Mouse (Mus musculus) brain, embryonic 14.5 days (tissue): Measurements from ENCODE around the gene Prm1.

Experiments used
- CTCF ChIP-seq: fragments of 200-500 bp; IDR thresholded peaks from 2 replicates; pipeline ENCODE4 v1.5.1; 2012; ENCODE audit warnings: inconsistent platforms, mild to moderate bottlenecking, moderate library complexity, borderline replicate concordance; ENCODE audit not compliant: insufficient read depth, insufficient read length; ENCODE audit errors: extremely low read depth
- POLR2A ChIP-seq: fragments of 200-500 bp; IDR thresholded peaks from 2 replicates; pipeline ENCODE4 v1.6.1; 2012; ENCODE audit warnings: mild to moderate bottlenecking, inconsistent platforms, borderline replicate concordance; ENCODE audit not compliant: poor library complexity, insufficient read depth, insufficient read length, severe bottlenecking; ENCODE audit errors: extremely low read depth

DNA sequence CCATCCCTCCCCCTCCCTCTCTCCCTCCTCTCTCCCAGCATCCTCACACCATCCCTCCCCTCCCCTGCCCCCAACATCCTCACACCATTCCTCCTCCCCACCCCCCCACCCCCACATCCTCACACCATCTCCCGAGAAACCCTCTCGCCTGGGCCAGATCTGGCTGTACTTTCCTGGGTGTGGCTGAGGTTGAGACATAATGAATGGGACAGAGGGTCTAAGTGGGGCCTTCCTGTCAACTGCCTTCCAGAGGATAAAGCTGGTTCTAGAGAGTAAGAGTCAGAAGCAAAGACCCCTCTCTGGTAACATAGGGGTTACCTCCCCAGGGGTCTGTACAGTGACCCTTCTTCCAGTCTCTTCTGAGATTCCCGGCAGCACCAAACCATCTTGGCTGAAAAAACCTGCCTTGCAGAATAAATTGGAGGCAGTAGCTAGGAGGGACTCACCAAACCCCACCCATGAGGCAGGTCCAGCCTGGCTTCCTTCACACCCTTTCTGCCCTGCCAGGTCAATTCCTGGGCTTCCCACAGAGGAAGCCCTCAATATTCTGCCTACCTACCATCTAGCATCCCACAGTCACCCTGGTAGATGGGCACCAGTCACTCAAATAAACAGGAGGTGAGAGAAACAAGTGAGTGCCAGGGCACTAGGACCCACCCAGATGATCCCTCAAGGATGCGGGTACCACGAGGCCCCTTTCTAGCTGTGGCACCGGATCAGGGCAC is 41.9 kb downstream of the Prm1 start:
- TF ChIP-seq CTCF (no peak), POLR2A (no peak)
